Mouse (Mus musculus) forebrain, embryonic 12.5 days (tissue): ENCODE data around the gene Tgm2. TPM values are rescaled to one million over a fixed set of nuclear protein-coding genes. Genes with fewer than 3 reads are reported as not detected.

ENCODE experiments used
- ATAC-seq: fragments of 200-750 bp; cut with Nextera tagmentation; 2 replicates; pipeline ENCODE4 v1.8.0; 2017; ENCODE audit warnings: moderate TSS enrichment; ENCODE audit not compliant: low FRiP score
- H3K27ac ChIP-seq: fragments of 300-500 bp; sonication (generic); 2 replicates; pipeline ENCODE4 v1.5.1; 2016; ENCODE audit warnings: mild to moderate bottlenecking
- H3K27me3 ChIP-seq: fragments of 300-500 bp; sonication (generic); 2 replicates; pipeline ENCODE4 v1.6.1; 2016; ENCODE audit warnings: mild to moderate bottlenecking
- H3K36me3 ChIP-seq: fragments of 300-500 bp; sonication (generic); replicated peaks from 2 replicates; pipeline ENCODE4 v1.6.1; 2016; ENCODE audit warnings: mild to moderate bottlenecking
- H3K4me1 ChIP-seq: fragments of 300-500 bp; sonication (generic); 2 replicates; pipeline ENCODE4 v1.6.1; 2016
- H3K4me2 ChIP-seq: fragments of 300-500 bp; sonication (generic); 2 replicates; pipeline ENCODE4 v1.6.1; 2016; ENCODE audit warnings: mild to moderate bottlenecking, moderate library complexity
- H3K4me3 ChIP-seq: fragments of 300-500 bp; sonication (generic); replicated peaks from 2 replicates; pipeline ENCODE4 v1.5.1; 2016; ENCODE audit warnings: mild to moderate bottlenecking
- H3K9ac ChIP-seq: fragments of 300-500 bp; sonication (generic); 2 replicates; pipeline ENCODE4 v1.6.1; 2016; ENCODE audit warnings: mild to moderate bottlenecking
- H3K9me3 ChIP-seq: fragments of 300-500 bp; sonication (generic); 2 replicates; pipeline ENCODE4 v1.6.1; 2016
- WGBS: fragments of 180-500 bp; shearing (Covaris S2); methylation state at CpG from one replicate; pipeline ENCODE4 v1.1.7; 2016; 5-methylcytosine and 5-hydroxymethylcytosine counted together
- polyA plus RNA-seq: library from polyadenylated mRNA; unstranded; fragments of >200 nt; fragmentation: Nextera tagmentation; extraction: Ambion mirVana; gene quantifications from 2 replicates; pipeline ENCODE4 v1.2.1, GENCODE M21; 2016

Gene Tgm2
- polyA plus RNA-seq, 1 experiment from 2014 or later, result 4.3 TPM

DNA sequence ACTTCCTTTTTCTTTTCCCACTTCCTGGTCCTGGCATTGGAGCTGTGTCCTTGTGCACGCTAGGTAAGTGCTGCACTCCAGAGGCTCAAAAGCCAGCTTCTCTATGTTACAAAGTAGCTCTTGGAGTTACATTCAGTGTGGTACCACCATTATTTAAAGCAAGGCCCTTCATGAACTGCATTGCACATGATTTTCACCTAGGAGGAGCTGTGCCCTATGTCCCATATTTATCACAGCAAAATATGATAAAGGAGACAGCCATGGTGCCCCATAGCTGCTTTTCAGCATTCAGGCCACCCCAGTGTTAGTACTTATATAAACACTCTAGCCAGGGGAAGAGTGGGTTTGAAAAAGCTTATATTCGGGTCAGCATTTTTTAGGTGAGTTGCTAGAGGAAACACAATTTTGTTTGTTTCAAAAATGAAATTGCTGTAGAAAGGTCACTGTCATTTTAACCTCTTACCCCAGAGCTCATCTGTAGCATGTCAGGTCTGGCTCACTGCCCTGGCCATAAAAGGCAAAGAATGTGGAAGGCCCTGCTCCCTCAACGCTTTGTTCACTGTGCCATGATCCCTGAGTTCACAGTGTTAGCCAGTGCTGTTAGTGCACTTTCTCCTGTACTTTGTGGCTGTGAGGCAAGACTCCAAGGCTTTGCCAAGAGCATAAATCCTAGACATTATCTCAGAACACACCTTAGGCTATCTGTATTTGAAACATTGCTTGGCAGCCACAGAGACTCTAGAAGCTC lies 75.2 kb downstream of the Tgm2 start:
- ATAC-seq, result no peak
- Histone ChIP-seq H3K36me3 (peaks cover 64% of the 10 kb centered on the region), H3K27ac (no peak overlapping the region), H3K4me1 (0 out of 2 replicates have a peak, but pooled peaks cover 6% of the 10 kb centered on the region), H3K27me3 (no peaks in the 10 kb centered on the region), H3K9ac (no peak overlapping the region), H3K4me3 (no peak overlapping the region), H3K9me3 (no peaks in the 10 kb centered on the region), H3K4me2 (no peak overlapping the region)
- 93% methylated on average over 3 of the region's 3 CpGs for WGBS

DNA sequence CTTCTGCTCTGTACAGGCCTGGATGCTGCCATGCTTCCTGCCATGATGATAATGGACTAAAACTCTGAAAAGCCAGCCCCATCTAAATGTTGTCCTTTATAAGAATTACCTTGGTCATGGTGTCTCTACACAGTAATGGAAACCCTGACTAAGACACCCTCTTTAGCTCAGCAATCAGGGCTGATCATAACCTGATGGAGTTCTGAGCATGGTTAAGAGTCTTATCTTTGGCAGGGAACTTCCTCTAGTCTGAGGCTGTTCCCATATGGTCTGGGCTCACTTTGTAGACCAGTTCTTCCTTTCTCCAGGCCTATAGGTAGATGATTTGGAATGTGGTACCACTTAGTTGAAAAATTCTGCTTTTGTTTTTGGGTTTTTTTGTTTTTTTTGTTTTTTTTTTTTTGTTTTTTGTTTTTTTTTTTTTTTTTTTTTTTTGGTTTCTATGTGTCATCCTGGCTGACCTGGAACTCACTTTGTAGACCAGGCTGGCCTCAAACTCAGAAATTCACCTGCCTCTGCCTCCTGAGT lies 77.7 kb downstream of the Tgm2 start:
- no peak for ATAC-seq
- no peak overlapping the region for H3K4me3 ChIP-seq

DNA sequence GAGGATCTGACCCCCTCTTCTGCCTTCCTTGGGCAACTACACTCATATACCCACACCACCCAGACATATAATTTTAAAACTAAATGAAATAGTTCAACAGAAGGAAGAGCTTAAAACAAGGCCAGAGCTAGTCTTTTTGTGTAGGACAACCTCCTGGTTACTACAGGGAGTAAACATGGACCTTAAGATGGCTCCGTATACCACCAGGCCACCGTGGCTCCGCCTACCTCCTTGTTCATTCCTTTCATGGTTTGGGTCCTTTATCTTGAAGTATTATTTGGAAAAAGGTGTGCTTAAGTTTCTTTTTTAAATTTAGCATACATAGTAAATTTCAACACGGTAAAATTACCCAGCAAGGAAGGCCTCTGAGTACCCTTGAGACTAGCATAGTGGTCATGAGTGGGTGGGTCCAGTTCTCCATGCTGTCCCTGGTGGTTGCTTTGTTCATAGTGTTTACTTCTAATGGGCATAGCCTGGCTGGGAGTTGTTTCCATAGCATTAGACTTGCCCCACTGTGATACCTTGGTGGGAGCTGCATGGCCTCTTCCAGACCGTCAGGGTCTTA lies 78.9 kb downstream of the Tgm2 start:
- Histone ChIP-seq H3K9ac (no peak overlapping the region), H3K4me3 (no peak overlapping the region), H3K27me3 (no peaks in the 10 kb centered on the region), H3K9me3 (no peaks in the 10 kb centered on the region), H3K27ac (no peak overlapping the region), H3K4me1 (0 out of 2 replicates have a peak, but pooled peaks cover 7% of the 10 kb centered on the region), H3K4me2 (no peak overlapping the region), H3K36me3 (peaks cover 58% of the 10 kb centered on the region)
- 93% methylated on average over 5 of the region's 5 CpGs for WGBS
- ATAC-seq, result no peak

More for the DNA sequence above, 77.7 kb downstream of the Tgm2 start:
- Histone ChIP-seq H3K4me1 (0 out of 2 replicates have a peak, but pooled peaks cover 7% of the 10 kb centered on the region), H3K27ac (no peak overlapping the region), H3K36me3 (peaks cover 62% of the 10 kb centered on the region), H3K9me3 (no peaks in the 10 kb centered on the region), H3K9ac (no peak overlapping the region), H3K4me2 (no peak overlapping the region), H3K27me3 (no peaks in the 10 kb centered on the region)

DNA sequence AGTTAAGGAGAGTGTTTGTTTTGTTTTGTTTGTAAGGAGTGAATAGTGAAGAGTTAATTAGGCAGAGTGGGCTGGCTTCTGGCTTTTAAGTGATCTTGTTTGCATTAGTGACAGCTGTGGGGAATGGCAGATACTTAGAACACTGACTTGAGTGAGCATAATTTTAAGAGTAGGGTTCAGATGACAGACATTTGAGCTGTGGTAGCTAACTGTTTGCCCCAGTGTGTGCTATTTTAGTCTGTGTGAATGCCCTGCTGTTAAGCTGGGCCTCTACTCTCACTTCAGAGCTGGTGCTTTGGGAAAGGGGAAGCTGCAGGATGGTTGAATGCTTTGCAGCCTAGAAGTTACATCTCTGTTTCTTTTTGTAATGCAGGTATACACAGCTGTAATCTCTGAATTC lies 79.8 kb downstream of the Tgm2 start:
- no peak overlapping the region for H3K27ac ChIP-seq
- H3K36me3 ChIP-seq, result peaks cover 58% of the 10 kb centered on the region

More for the DNA sequence above, 79.8 kb downstream of the Tgm2 start:
- no peak overlapping the region for H3K4me2 ChIP-seq
- no peaks in the 10 kb centered on the region for H3K9me3 ChIP-seq
- no peaks in the 10 kb centered on the region for H3K27me3 ChIP-seq
- no peak overlapping the region for H3K9ac ChIP-seq
- ATAC-seq, result no peak
- H3K4me1 ChIP-seq, result 0 out of 2 replicates have a peak, but pooled peaks cover 7% of the 10 kb centered on the region
- no peak overlapping the region for H3K4me3 ChIP-seq

Other genes with a start within 250 kb of the Tgm2 start
- 3.5 TPM in 2 replicates for gene Vstm2l, start 231.8 kb downstream of the Tgm2 start, polyA plus RNA-seq
- gene Tti1, start 118.0 kb downstream of the Tgm2 start, polyA plus RNA-seq, result 34.5 and 38.2 TPM in 2 replicates
- 61.1 and 66.3 TPM in 2 replicates for gene Rprd1b, start 117.9 kb downstream of the Tgm2 start, polyA plus RNA-seq
- gene D630003M21Rik, start 82.8 kb upstream of the Tgm2 start, polyA plus RNA-seq, result 3.3 and 3.4 TPM in 2 replicates
- not detected in 2 replicates for gene Bpi, start 111.7 kb upstream of the Tgm2 start, polyA plus RNA-seq
- 1.5 and 2.3 TPM in 2 replicates for gene Lbp, start 160.1 kb upstream of the Tgm2 start, polyA plus RNA-seq
- 34.1 and 39.7 TPM in 2 replicates for gene Snhg11, start 229.2 kb upstream of the Tgm2 start, polyA plus RNA-seq